Comparison of ENCODE assay signal across 17 mouse cellular contexts in genomic region chr6:110649227-110649626, GRCm38 (mm10). TPM values are rescaled to one million over a fixed set of nuclear protein-coding genes. Genes with fewer than 3 reads are reported as not detected.
DNase-seq lines count a peak whose midpoint lies in the region; ATAC-seq and TF ChIP-seq lines count a peak whose summit lies in the region.
"Had no signal": no experiment of that assay in that cellular context is flagged by ENCODE, and none has a peak within 500 bp of the region (broad histone marks: within the 10 kb centered on the region; RNA-seq: fewer than 3 reads in every experiment).

No protein-coding gene starts in this region.

- no peak overlapping the region for H3K27ac ChIP-seq in hindbrain, embryonic 14.5 days
- no peak overlapping the region for H3K27ac ChIP-seq in hindbrain, embryonic 12.5 days
- H3K27ac ChIP-seq in hindbrain, postnatal 0 days: no peak overlapping the region
- H3K27ac ChIP-seq: forebrain, embryonic 10.5 days; heart, embryonic 15.5 days had no signal

- peak overlapping the region; percentile 49 for H3K9ac ChIP-seq in hindbrain, embryonic 14.5 days
- H3K9ac ChIP-seq in hindbrain, embryonic 12.5 days: no peak overlapping the region
- H3K9ac ChIP-seq in hindbrain, postnatal 0 days (replicated peaks; ENCODE audit: low read length): 0 out of 2 replicates have a peak overlapping the region, but pooled peaks have one; percentile 13
- H3K9ac ChIP-seq: heart, embryonic 15.5 days had no signal

- H3K4me3 ChIP-seq in hindbrain, embryonic 14.5 days (replicated peaks; ENCODE audit: low read length): peak overlapping the region; percentile 70
- H3K4me3 ChIP-seq in hindbrain, embryonic 12.5 days: no peak overlapping the region
- peak overlapping the region; percentile 24 for H3K4me3 ChIP-seq in hindbrain, postnatal 0 days (ENCODE audit: low read length)
- H3K4me3 ChIP-seq: forebrain, embryonic 10.5 days; heart, embryonic 15.5 days had no signal

- no peak for DNase-seq in hindbrain, embryonic 14.5 days (ENCODE audit: low spot score)
- peak; percentile 18 to 34 for DNase-seq in left cerebral cortex, postnatal 25 days (ENCODE audit: low spot score in 2 of 2)
- no peak for DNase-seq in left cerebral cortex, postnatal 14 days (ENCODE audit: low spot score in 2 of 2)
- no peak for DNase-seq in hindbrain, postnatal 0 days (ENCODE audit: low spot score)
- peak; percentile 46 for DNase-seq in retina, embryonic 14.5 days (ENCODE audit: low spot score)
- no peak for DNase-seq in cerebellum, adult 18-20 months
- DNase-seq: adrenal gland, adult 2 months; cerebellum, adult 11-12 months; heart, adult 18-20 months; kidney, postnatal 4 days; lung, adult 2 months; lung, postnatal 4 days had no signal

- H3K27me3 ChIP-seq in hindbrain, embryonic 14.5 days (ENCODE audit: control insufficient read depth, insufficient read depth, low read length): peaks cover 14% of the 10 kb centered on the region
- peaks cover 41% of the 10 kb centered on the region for H3K27me3 ChIP-seq in hindbrain, embryonic 12.5 days
- no peaks in the 10 kb centered on the region for H3K27me3 ChIP-seq in hindbrain, postnatal 0 days (ENCODE audit: insufficient read depth, low read length)

- intact Hi-C loops in left cerebral cortex, postnatal 25 days (cut with DNase I): loop anchor here (5.0 to 10.0 kb wide), 4 partner anchors 93 to 1546 kb away; no protein-coding TSS in a partner anchor
- intact Hi-C loops in left cerebral cortex, postnatal 14 days (cut with DNase I): loop anchor here (10.0 kb wide), 1 partner anchor 1546 kb away; no protein-coding TSS in a partner anchor

- H3K4me2 ChIP-seq in hindbrain, embryonic 14.5 days (replicated peaks): peak overlapping the region; percentile 81
- no peak overlapping the region for H3K4me2 ChIP-seq in hindbrain, embryonic 12.5 days (replicated peaks)
- H3K4me2 ChIP-seq in hindbrain, postnatal 0 days (ENCODE audit: low read depth, low read length): peak overlapping the region; percentile 68
- H3K4me2 ChIP-seq: heart, embryonic 15.5 days had no signal

- H3K36me3 ChIP-seq in hindbrain, embryonic 14.5 days (replicated peaks; ENCODE audit: control insufficient read depth, insufficient read depth): no peaks in the 10 kb centered on the region
- no peaks in the 10 kb centered on the region for H3K36me3 ChIP-seq in hindbrain, embryonic 12.5 days
- H3K36me3 ChIP-seq in hindbrain, postnatal 0 days (ENCODE audit: insufficient read depth, low read length): no peaks in the 10 kb centered on the region
- H3K36me3 ChIP-seq: forebrain, embryonic 10.5 days; heart, embryonic 15.5 days had no signal

- 96% methylated on average over 1 of the region's 1 CpGs for WGBS in hindbrain, embryonic 14.5 days
- WGBS in hindbrain, embryonic 12.5 days: 88% methylated on average over 1 of the region's 1 CpGs
- WGBS in hindbrain, postnatal 0 days: 78% methylated on average over 1 of the region's 1 CpGs

- no peak for TF ChIP-seq CTCF in hindbrain, postnatal 0 days (IDR thresholded peaks at IDR 0.05; ENCODE audit: low read depth)

- H3K4me1 ChIP-seq in hindbrain, embryonic 14.5 days (replicated peaks; ENCODE audit: control insufficient read depth, insufficient read depth, low read length): peaks cover 18% of the 10 kb centered on the region
- H3K4me1 ChIP-seq in hindbrain, embryonic 12.5 days: peaks cover 11% of the 10 kb centered on the region; the same call in 1 of the 2 replicates
- no peaks in the 10 kb centered on the region for H3K4me1 ChIP-seq in hindbrain, postnatal 0 days (ENCODE audit: insufficient read depth, low read length)

- H3K9me3 ChIP-seq in hindbrain, embryonic 14.5 days (ENCODE audit: control insufficient read depth, low read length): no peaks in the 10 kb centered on the region
- H3K9me3 ChIP-seq in hindbrain, embryonic 12.5 days (replicated peaks): no peaks in the 10 kb centered on the region
- H3K9me3 ChIP-seq in hindbrain, postnatal 0 days (ENCODE audit: low read length): no peaks in the 10 kb centered on the region
- H3K9me3 ChIP-seq: forebrain, embryonic 10.5 days; heart, embryonic 15.5 days had no signal

- no peak for ATAC-seq in hindbrain, embryonic 14.5 days (ENCODE audit: low FRiP score)
- no peak for ATAC-seq in hindbrain, embryonic 12.5 days (ENCODE audit: low FRiP score)
- ATAC-seq in hindbrain, postnatal 0 days: no peak

RNA-seq across cellular contexts. Expression of gene Grm7, which starts 3.8 kb away (rescaled TPM):
- 34.5 and 36.4 TPM in 2 replicates for polyA plus RNA-seq in hindbrain, embryonic 14.5 days (2014; fragmentation: Nextera tagmentation; extraction: Ambion mirVana)
- polyA plus RNA-seq in hindbrain, embryonic 12.5 days (2016; fragmentation: Nextera tagmentation; extraction: Ambion mirVana): 5.2 and 5.3 TPM in 2 replicates
- 10 to 100 TPM; 79.5 to 85.8 TPM for total RNA-seq in left cerebral cortex, postnatal 25 days (2021)
- total RNA-seq in left cerebral cortex, postnatal 14 days (2021): 10 to 100 TPM; 79.0 to 85.1 TPM
- 41.4 and 57.6 TPM in 2 replicates for total RNA-seq in hindbrain, postnatal 0 days (2014; rRNA removed)
- 25.9 and 27.5 TPM in 2 replicates for polyA plus RNA-seq in hindbrain, postnatal 0 days (2015; fragmentation: Nextera tagmentation; extraction: Ambion mirVana)
- total RNA-seq: ES-E14; gastrocnemius, adult 8-10 months had no signal

Comparison
In these comparisons a context has a peak if more than half of its experiments do, and no peak if none do; other contexts are left out.
1. DNase-seq: peak in left cerebral cortex, postnatal 25 days (2 of 2) and retina, embryonic 14.5 days (single experiment); none in hindbrain, embryonic 14.5 days (single experiment), left cerebral cortex, postnatal 14 days (0 of 2), hindbrain, postnatal 0 days (single experiment) and cerebellum, adult 18-20 months (0 of 2).